Mouse (Mus musculus): ENCODE results near the gene Mrpl23.

Mrpl23 gene

DNA sequence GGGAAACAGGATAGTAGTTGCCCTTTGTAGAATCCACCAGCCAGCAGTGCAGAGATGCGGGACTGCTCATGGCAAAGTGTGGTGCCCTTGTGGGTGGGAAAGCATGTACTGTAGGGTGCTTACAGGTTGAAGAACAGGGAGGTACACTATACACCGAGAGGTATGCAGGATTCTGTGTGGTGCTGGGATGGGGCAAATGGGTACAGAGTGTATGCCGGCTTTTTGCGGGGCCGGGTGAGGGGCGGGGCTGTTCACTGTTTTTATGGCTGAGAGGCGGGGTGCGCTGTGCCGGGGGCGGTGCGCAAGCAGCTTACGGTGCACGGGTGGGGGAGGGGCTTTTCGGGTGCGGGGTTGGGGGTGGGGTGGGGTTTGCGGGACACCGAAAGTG, at the start of gene Mrpl23:
TSS of gene Mrpl23 (plus strand) at position 16 of the 388 bp plus-strand sequence.
- DNase-seq (ENCODE audit: low spot score in 2 of 2): no peak

GRCm38 (mm10) chr7:142483136-142483535, 49.4 kb upstream of the Mrpl23 start:
- DNase-seq (ENCODE audit: low spot score in 2 of 2): no peak

- DNase-seq (ENCODE audit: low spot score in 2 of 2): no peak
Observed at GRCm38 (mm10) chr7:142484780-142485179, 47.7 kb upstream of the Mrpl23 start.

DNA sequence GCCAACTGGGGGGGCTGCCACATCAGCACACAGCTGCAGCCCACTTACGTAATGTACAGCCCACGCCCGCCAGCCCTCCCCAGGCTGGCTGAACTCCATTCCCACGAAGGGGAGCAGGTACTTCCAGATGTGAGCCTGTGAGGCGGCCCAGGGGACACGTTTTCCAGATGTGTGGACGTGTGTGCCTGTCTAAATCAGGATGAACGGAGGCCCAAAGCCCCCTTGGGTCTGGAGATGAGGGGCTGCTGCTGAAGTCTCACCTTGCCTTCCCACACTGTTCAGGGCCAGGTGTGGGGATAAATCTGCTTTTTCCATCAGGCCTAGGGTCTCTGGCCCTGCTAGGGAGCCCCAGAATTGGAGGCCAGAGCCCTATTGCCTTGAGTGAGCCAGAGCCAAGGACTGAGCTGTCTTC, 45.7 kb upstream of the Mrpl23 start:
- no peak for DNase-seq (ENCODE audit: low spot score in 2 of 2)

DNA sequence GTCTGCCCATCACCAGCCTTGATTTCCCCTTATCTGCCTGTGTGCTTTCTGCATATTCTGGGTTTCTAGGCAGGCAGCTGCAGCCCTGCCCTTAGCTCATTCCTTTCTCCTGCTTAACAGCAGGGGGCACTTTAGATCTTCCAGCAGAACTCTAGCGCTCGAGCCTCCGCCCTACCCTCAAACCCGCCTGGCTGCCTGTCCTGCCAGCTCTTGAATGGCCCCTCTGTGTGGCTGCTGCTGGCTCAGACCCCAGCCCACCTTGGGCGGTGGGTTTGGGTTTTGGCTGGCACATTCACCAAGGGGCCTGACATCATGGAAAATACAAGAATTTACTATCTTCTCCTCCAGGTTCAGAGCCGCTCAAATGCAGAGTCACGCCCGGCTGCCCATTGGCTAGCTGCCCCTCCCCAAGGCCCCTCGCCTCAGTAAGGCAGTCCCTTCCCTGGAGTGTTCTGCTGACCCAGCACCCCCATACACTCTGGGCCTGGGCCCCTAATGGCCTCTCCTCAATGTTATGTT, 45.1 kb upstream of the Mrpl23 start:
- no peak for DNase-seq (ENCODE audit: low spot score in 2 of 2)

- DNase-seq (ENCODE audit: low spot score in 2 of 2): no peak
Observed at GRCm38 (mm10) chr7:142488053-142488452, 44.4 kb upstream of the Mrpl23 start.

DNA sequence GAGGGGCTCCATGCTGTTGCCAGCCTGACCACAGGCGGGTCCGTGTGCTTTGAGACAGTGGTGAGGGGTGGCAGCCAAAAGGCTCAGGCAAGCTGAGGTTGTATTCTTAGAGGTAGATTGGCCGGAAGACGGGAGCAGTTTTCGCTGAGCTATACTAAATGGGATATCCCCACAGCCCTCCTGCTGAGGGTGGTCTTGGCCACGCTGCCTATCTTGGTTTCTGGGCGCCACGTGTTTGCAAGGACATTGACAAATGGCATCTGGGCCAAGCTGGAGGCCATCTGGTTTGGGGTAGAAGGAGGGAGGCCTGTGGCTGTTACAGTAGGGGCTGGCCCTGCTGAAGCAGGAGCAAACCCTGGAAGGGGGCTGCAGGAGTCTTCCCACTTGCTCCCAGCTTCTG, 39.0 kb upstream of the Mrpl23 start:
- no peak for DNase-seq (ENCODE audit: low spot score in 2 of 2)

DNA sequence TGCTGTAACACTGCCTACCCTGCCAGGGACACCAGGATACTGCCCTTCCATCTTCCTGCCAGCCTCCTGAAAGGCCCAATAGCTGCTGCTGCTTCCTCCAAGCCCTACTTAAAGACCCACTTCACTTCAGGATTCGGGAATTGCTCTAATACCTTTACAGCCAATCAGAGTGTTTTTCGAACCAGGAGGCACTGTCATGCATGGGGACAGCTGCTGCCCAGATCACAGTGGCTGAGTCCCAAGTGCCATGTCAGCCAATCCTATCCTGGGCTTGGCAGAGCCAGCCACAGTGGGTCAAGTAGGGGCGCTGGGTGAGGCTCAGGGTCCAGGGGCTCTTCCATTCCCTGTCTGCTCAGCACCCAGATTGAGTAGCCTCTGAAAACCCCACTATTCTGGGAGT, 36.3 kb upstream of the Mrpl23 start:
- DNase-seq (ENCODE audit: low spot score in 2 of 2): no peak

DNA sequence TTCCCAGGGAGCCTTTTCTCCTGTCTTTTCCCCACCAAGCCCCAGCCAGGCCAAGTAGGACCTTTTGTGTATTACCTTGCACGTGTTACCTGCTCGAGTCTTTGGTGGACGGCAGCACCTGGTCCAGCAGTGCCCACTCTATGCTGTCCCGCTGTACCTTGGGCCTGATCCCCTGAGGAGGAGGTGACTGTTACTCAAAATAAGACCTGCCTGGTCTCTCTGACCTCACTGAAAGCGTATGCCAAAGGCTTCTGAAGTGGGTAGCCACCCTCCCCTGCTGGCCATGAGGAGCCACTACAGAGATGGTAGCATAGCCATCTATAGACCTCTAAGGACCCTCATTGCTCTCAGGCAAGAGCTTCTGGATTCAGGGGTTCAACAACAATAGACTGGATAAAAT, 35.7 kb upstream of the Mrpl23 start:
- no peak for DNase-seq (ENCODE audit: low spot score in 2 of 2)

- no peak for DNase-seq (ENCODE audit: low spot score in 2 of 2)
Observed at GRCm38 (mm10) chr7:142497775-142498174, 34.7 kb upstream of the Mrpl23 start.

- DNase-seq (ENCODE audit: low spot score in 2 of 2): no peak
Observed at GRCm38 (mm10) chr7:142498575-142498974, 33.9 kb upstream of the Mrpl23 start, which contains the start of gene Tnnt3. Tnnt3 (plus strand) TSS chr7:142498836.

DNA sequence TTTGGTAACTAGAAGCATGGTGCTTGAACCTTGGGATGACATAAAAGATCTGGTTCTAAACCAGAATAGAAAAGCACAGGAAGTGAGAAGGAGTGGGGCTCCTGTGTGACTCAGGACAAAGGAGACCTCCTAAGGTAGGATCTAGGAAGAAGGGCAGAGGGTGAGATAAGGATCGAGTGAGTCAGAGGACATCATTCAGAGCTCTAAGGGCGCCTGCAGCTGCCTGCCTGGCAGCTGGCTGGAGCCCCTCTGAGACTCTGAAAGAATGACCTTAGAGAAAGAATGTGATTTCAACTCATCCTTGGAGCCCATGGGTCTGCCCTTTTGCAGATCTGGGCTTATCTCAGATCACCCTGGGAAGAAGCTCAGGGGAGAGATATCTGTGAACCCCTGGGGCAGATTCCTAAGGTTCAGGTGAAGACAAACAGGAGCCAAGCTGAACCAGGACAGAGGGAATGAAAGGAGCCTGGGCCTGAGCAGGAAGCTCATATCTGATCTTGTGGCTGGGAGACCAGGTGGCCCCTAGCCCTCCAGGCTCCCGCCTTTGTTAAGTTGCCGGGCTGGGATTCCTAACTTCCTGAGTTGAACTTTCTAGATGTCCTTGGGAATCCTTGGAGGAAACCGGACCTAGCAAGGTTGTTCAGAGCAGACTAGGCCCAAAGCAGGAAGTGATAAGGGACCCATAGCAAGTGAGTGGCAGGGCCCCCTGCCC, 33.3 kb upstream of the Mrpl23 start:
- no peak for DNase-seq (ENCODE audit: low spot score in 2 of 2)

DNA sequence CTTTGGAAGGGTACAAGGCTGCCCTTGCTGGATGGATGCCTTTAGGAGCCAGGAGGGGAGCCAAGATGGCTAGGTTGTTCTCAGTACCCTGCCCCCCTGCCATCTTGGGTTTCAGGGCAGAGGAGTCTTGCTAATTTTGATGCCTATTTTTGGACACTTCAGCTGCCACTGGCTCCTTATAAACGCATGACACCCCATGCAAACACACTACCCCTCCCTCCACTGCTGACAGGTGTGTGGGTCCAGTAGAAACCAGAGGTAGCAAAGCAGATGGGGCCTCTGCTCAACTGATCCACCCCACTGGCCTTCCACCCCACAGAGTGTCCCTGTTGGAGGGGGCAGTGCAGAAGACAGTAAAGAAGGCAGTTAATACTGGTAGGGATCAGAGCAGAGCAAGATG, 32.5 kb upstream of the Mrpl23 start:
- no peak for DNase-seq (ENCODE audit: low spot score in 2 of 2)

GRCm38 (mm10) chr7:142503206-142503605, 29.3 kb upstream of the Mrpl23 start:
- no peak for DNase-seq (ENCODE audit: low spot score in 2 of 2)

DNA sequence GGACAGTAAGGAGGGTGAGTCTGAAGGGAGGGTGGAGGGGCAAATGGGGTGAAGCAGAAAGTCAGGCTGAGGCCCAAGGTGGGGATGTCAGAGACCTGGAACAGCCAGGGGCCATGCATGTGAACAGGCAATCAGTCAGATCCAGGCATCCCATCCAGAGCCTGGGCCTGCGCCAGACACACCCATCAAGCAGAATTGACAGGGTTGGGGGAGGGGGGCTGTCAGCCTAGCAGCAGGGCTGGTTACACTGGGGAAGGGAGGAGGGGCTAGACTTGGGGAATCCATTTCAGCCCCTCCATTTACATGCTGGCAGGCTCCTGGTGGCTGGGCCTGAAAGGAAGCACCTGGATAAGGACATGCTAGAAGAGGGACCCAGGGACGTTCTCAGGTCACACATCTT, 26.5 kb upstream of the Mrpl23 start:
- DNase-seq (ENCODE audit: low spot score in 2 of 2): no peak

DNA sequence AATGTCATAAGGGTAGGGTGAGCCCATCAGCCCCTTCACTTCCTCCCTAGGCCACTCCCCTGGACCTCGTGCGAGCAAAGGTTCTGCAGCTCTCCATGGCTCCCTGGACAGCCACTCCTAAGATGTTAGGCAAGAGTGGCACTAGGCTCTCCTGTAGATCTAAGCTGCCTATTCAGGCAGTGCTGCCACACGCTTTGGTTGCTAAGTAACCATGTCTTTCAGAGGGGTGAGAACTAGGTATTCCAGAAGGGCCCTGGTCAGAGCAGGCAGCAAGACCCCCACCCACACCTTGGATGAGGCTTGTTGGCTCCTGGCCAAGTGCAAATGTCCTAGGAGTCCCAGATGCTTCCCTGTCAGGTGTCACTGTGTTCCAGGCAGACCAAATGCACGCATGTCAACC, 26.0 kb upstream of the Mrpl23 start:
- DNase-seq (ENCODE audit: low spot score in 2 of 2): no peak

DNA sequence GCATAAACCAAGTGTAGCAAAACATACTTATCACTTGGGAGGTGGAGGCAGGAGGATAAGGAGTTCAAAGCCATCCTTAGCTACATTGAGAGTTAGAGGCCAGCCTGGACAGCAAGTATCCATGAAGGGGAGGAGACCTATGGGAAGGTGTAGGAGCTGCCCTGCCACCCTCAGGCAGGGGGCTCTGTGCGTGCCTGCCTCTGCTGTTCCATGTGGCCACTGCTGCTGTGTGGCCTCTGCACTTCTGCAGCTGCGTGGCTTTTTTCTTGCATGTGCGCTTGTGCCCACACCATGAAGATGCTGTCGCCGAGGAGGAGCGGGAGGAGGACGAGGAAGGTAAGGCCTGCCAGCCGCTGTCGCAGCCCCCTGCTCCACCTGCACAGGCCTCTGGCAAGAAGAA, 25.0 kb upstream of the Mrpl23 start:
- no peak for DNase-seq (ENCODE audit: low spot score in 2 of 2)

DNA sequence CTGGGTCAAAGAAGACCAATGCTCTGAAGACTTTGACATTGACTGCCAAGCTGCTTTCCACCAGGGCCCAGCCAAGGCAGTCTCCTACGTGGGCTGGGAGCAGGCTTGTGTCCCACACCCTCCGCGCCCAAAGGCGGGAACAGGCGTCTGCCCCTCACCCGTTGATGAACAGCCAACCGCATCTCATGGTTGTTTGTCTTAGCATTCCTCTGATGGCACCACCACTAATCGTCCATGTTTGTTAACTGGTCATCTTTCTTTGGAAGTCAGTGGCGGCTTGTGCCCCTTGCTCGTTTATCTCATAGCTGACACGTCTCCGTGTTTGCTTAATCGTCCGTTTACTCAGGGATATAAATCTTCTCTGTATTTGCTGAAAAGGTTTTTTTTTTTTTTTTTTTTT, 23.0 kb upstream of the Mrpl23 start:
- no peak for DNase-seq (ENCODE audit: low spot score in 2 of 2)

GRCm38 (mm10) chr7:142510021-142510777, 22.3 kb upstream of the Mrpl23 start:
- DNase-seq (ENCODE audit: low spot score in 2 of 2): no peak

- DNase-seq (ENCODE audit: low spot score in 2 of 2): no peak
Observed at GRCm38 (mm10) chr7:142514048-142514447, 18.4 kb upstream of the Mrpl23 start.

GRCm38 (mm10) chr7:142516221-142516978, 16.1 kb upstream of the Mrpl23 start:
- DNase-seq (ENCODE audit: low spot score in 2 of 2): no peak

- DNase-seq (ENCODE audit: low spot score in 2 of 2): no peak
Observed at GRCm38 (mm10) chr7:142517531-142517930, 15.0 kb upstream of the Mrpl23 start.
